Mouse (Mus musculus) left cerebral cortex, adult 2 months (tissue): Measurements from ENCODE around the gene Zbtb33. TPM values are rescaled to one million over a fixed set of nuclear protein-coding genes. Genes with fewer than 3 reads are reported as not detected.
A peak's percentile ranks its signal among the peaks of the same experiment; 100 is the strongest.
"Not testable (repeated sequence)": the region's sequence is repeated elsewhere in the genome, so short reads cannot be mapped to it uniquely, and the experiment has no call there.

ENCODE experiments used
- DNase-seq, 2 experiments: peaks; one replicate each; pipeline ENCODE4 v3.0.0; 2021 to 2022; ENCODE audit warnings: low spot score in 2 of 2, mixed read lengths in 1 of 2; ENCODE audit errors: extremely low spot score in 1 of 2
- H3K27ac ChIP-seq: fragments of 200-600 bp; 2 replicates; pipeline ENCODE4 v1.8.1; 2022
- H3K4me3 ChIP-seq: fragments of 200-600 bp; 2 replicates; pipeline ENCODE4 v1.8.1; 2022
- CTCF ChIP-seq: fragments of 200-600 bp; IDR thresholded peaks from 2 replicates; pipeline ENCODE4 v1.8.1; 2022; ENCODE audit warnings: antibody characterized with exemption, mild to moderate bottlenecking, moderate library complexity
- intact Hi-C: fragments of 180-260 bp; cut with DNase I; formaldehyde crosslinking; loops from one replicate; pipeline ENCODE4 v1.15.1; 2025
- long read RNA-seq, 2 experiments: library from polyadenylated mRNA; stranded (forward); transcript quantifications; one replicate each; pipeline ENCODE4 v2.0.0; 2021; ENCODE audit warnings: borderline mapping rate in 2 of 2
- total RNA-seq, 2 experiments: library from RNA; stranded (reverse); gene quantifications; 2 replicates each; pipeline ENCODE4 v1.2.3; 2021

Zbtb33 gene
- total RNA-seq = 10 to 100 TPM; 23.1 to 24.1 TPM
- long read RNA-seq, experiment 1, partial matches to known transcripts = 0 of 1 reads
- long read RNA-seq, experiment 1, other reads (novel, unspliced or antisense) = 1 of 1 reads
- long read RNA-seq, experiment 2, full-length matches to known transcripts = 1 of 2 reads
- long read RNA-seq, experiment 2, partial matches to known transcripts = 0 of 2 reads
- long read RNA-seq, experiment 2, other reads (novel, unspliced or antisense) = 1 of 2 reads

- intact Hi-C loops = loop anchor here (5.0 kb wide), 2 partner anchors 62 to 247 kb away; partner anchors contain the start of gene Tmem255a
- H3K27ac ChIP-seq = peak within 1 kb of the TSS; percentile 87
- DNase-seq = peak; percentile 87 to 88
- H3K4me3 ChIP-seq = peak within 1 kb of the TSS; percentile 65
- TF ChIP-seq CTCF = peak; percentile 83
Observed at GRCm38 (mm10) chrX:38189552-38190457, at the start of gene Zbtb33. TSS of gene Zbtb33 (plus strand) at chrX:38189793.

GRCm38 (mm10) chrX:38159097-38159496 is 30.5 kb upstream of the Zbtb33 start:
- intact Hi-C loops = no loop called here
- DNase-seq = no peak
- peak; percentile 39; the same call in 1 of the 2 replicates for TF ChIP-seq CTCF
- Histone ChIP-seq H3K4me3 (no peak overlapping the region), H3K27ac (no peak overlapping the region)

GRCm38 (mm10) chrX:38165315-38165714 is 24.3 kb upstream of the Zbtb33 start:
- H3K4me3 ChIP-seq = no peak overlapping the region
- DNase-seq = no peak
- intact Hi-C loops = no loop called here
- no peak for TF ChIP-seq CTCF
- H3K27ac ChIP-seq = no peak overlapping the region

- DNase-seq = no peak
- TF ChIP-seq CTCF = no peak
- H3K27ac ChIP-seq = no peak overlapping the region
- intact Hi-C loops = no loop called here
- H3K4me3 ChIP-seq = no peak overlapping the region
Observed at GRCm38 (mm10) chrX:38166064-38166463, 23.5 kb upstream of the Zbtb33 start.

GRCm38 (mm10) chrX:38166592-38166991 is 23.0 kb upstream of the Zbtb33 start:
- no peak overlapping the region for H3K27ac ChIP-seq
- no peak overlapping the region for H3K4me3 ChIP-seq
- intact Hi-C loops = no loop called here
- DNase-seq = no peak
- TF ChIP-seq CTCF = no peak

GRCm38 (mm10) chrX:38179891-38180310 is 9.7 kb upstream of the Zbtb33 start:
- DNase-seq = peak in 1 of 2 experiments; percentile 15
- intact Hi-C loops = loop anchor here (10.0 kb wide), 1 partner anchor 95 kb away; the partner anchor contains the start of gene Rhox11
- peak overlapping the region; percentile 22; the same call in 1 of the 2 replicates for H3K4me3 ChIP-seq
- H3K27ac ChIP-seq = not testable (repeated sequence)
- TF ChIP-seq CTCF = peak; percentile 56

- no peak for DNase-seq
- TF ChIP-seq CTCF = no peak
- intact Hi-C loops = no loop called here
- no peak overlapping the region for H3K27ac ChIP-seq
- H3K4me3 ChIP-seq = peak overlapping the region; percentile 41
Observed at GRCm38 (mm10) chrX:38180656-38181607, 8.7 kb upstream of the Zbtb33 start.

GRCm38 (mm10) chrX:38181608-38182258 is 7.9 kb upstream of the Zbtb33 start:
- H3K4me3 ChIP-seq = no peak overlapping the region
- DNase-seq = peak in 1 of 2 experiments; percentile 23

GRCm38 (mm10) chrX:38185520-38185919 is 4.1 kb upstream of the Zbtb33 start:
- H3K4me3 ChIP-seq = no peak overlapping the region
- TF ChIP-seq CTCF = no peak
- H3K27ac ChIP-seq = no peak overlapping the region
- DNase-seq = no peak
- intact Hi-C loops = no loop called here

More at GRCm38 (mm10) chrX:38181608-38182258, 7.9 kb upstream of the Zbtb33 start:
- intact Hi-C loops = no loop called here
- peak; percentile 32 for TF ChIP-seq CTCF
- H3K27ac ChIP-seq = no peak overlapping the region

- H3K4me3 ChIP-seq = peak overlapping the region; percentile 65
- intact Hi-C loops = loop anchor here (5.0 kb wide), 2 partner anchors 62 to 247 kb away; partner anchors contain the start of gene Tmem255a
- H3K27ac ChIP-seq = peak overlapping the region; percentile 87; the same call in 1 of the 2 replicates
- no peak for TF ChIP-seq CTCF
- DNase-seq = no peak
Observed at GRCm38 (mm10) chrX:38190458-38190764, 818 bp downstream of the Zbtb33 start.

GRCm38 (mm10) chrX:38201816-38202215 is 12.2 kb downstream of the Zbtb33 start:
- no peak for TF ChIP-seq CTCF
- intact Hi-C loops = no loop called here
- Histone ChIP-seq H3K4me3 (no peak overlapping the region), H3K27ac (peak overlapping the region; percentile 61; the same call in 1 of the 2 replicates)
- peak; percentile 14 to 23 for DNase-seq
